Mouse (Mus musculus) liver, embryonic 12.5 days (tissue): ENCODE results near the gene Kansl3. TPM values are rescaled to one million over a fixed set of nuclear protein-coding genes. Genes with fewer than 3 reads are reported as not detected.

Experiments used
- ATAC-seq: fragments of 200-750 bp; cut with Nextera tagmentation; 2 replicates; pipeline ENCODE4 v1.8.0; 2017; ENCODE audit warnings: moderate number of reproducible peaks, mild to moderate bottlenecking, moderate library complexity
- H3K27ac ChIP-seq: fragments of 300-500 bp; sonication (generic); 2 replicates; pipeline ENCODE4 v1.5.1; 2016; ENCODE audit warnings: mild to moderate bottlenecking
- H3K27me3 ChIP-seq: fragments of 300-500 bp; sonication (generic); replicated peaks from 2 replicates; pipeline ENCODE4 v1.6.1; 2016; ENCODE audit warnings: mild to moderate bottlenecking, moderate library complexity
- H3K36me3 ChIP-seq: fragments of 300-500 bp; sonication (generic); 2 replicates; pipeline ENCODE4 v1.6.1; 2016; ENCODE audit warnings: mild to moderate bottlenecking, moderate library complexity
- H3K4me1 ChIP-seq: fragments of 300-500 bp; sonication (generic); 2 replicates; pipeline ENCODE4 v1.6.1; 2016
- H3K4me2 ChIP-seq: fragments of 300-500 bp; sonication (generic); 2 replicates; pipeline ENCODE4 v1.6.1; 2016; ENCODE audit warnings: mild to moderate bottlenecking, moderate library complexity
- H3K4me3 ChIP-seq: fragments of 300-500 bp; sonication (generic); 2 replicates; pipeline ENCODE4 v1.5.1; 2016; ENCODE audit warnings: mild to moderate bottlenecking, moderate library complexity
- H3K9ac ChIP-seq: fragments of 300-500 bp; sonication (generic); 2 replicates; pipeline ENCODE4 v1.6.1; 2016; ENCODE audit warnings: mild to moderate bottlenecking, moderate library complexity
- H3K9me3 ChIP-seq: fragments of 300-500 bp; sonication (generic); replicated peaks from 2 replicates; pipeline ENCODE4 v1.6.1; 2016; ENCODE audit warnings: mild to moderate bottlenecking, moderate library complexity
- WGBS: fragments of 180-500 bp; shearing (Covaris S2); methylation state at CpG from one replicate; pipeline ENCODE4 v1.1.7; 2016; ENCODE audit not compliant: insufficient replicate concordance; 5-methylcytosine and 5-hydroxymethylcytosine counted together
- microRNA-seq: library from miRNA; unstranded; fragments of <30 nt; microRNA quantifications from one replicate; pipeline ENCODE4, GENCODE M21; 2017
- polyA plus RNA-seq: library from polyadenylated mRNA; unstranded; fragments of >200 nt; fragmentation: Nextera tagmentation; extraction: Ambion mirVana; gene quantifications from 2 replicates; pipeline ENCODE4 v1.2.1, GENCODE M21; 2016

Kansl3 gene
- polyA plus RNA-seq, 1 experiment from 2014 or later, result 20.3 TPM

DNA sequence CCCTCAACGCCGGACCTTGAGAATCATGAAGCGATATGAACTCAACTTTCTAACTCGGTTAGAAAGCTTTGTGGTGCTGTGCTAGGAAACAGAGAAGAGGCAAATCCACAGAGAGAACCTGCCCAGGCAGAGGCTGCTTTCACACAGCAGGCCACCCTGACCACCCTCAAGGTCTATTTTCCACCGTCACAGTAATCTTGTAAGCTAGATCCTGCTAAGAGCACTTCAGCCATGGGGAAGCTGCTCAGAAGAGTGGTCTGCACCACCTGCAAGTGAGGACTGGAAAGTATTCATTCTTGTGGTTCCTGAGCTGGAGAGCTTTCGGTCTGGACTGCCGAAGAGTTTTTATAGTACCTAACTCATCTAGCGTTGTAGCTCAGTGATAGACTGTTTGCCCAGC, 66.7 kb downstream of the Kansl3 start:
- 62% methylated on average over 8 of the region's 8 CpGs for WGBS

GRCm38 (mm10) chr1:36300486-36300885, 68.5 kb downstream of the Kansl3 start:
- H3K4me3 ChIP-seq, result no peak overlapping the region
- H3K27me3 ChIP-seq, result peaks cover 98% of the 10 kb centered on the region
- no peak overlapping the region for H3K4me2 ChIP-seq
- H3K27ac ChIP-seq, result no peak overlapping the region
- no peak for ATAC-seq
- no peaks in the 10 kb centered on the region for H3K36me3 ChIP-seq
- 76% methylated on average over 6 of the region's 6 CpGs for WGBS
- 0 out of 2 replicates have a peak, but pooled peaks cover 5% of the 10 kb centered on the region for H3K4me1 ChIP-seq
- no peak overlapping the region for H3K9ac ChIP-seq
- H3K9me3 ChIP-seq, result no peaks in the 10 kb centered on the region

More for the DNA sequence above, 66.7 kb downstream of the Kansl3 start:
- no peaks in the 10 kb centered on the region for H3K36me3 ChIP-seq
- no peak overlapping the region for H3K27ac ChIP-seq
- H3K4me2 ChIP-seq, result no peak overlapping the region
- no peak overlapping the region for H3K9ac ChIP-seq
- H3K9me3 ChIP-seq, result no peaks in the 10 kb centered on the region
- H3K4me3 ChIP-seq, result no peak overlapping the region
- 0 out of 2 replicates have a peak, but pooled peaks cover 10% of the 10 kb centered on the region for H3K4me1 ChIP-seq
- no peak for ATAC-seq
- peaks cover 92% of the 10 kb centered on the region for H3K27me3 ChIP-seq

DNA sequence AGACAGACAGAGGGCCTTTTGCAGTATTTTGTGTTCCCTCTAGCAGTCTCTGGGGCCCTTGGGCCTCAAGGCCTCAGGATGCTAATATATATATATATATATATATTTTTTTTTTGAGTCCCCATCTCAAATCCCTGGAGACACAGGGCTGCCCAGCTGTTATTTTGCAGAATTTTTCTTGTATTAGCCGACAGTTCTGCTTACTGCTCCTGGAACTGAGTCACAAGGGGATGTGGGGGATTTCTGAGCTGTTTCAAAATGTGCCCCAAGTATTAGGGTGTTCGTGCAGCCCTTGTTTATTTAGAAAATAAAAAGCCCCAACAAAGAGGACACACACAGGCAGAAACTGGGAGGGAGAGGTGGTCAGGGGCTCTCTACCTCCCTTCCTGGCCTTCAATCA, 69.3 kb downstream of the Kansl3 start:
- no peak overlapping the region for H3K4me2 ChIP-seq
- 0 out of 2 replicates have a peak, but pooled peaks cover 5% of the 10 kb centered on the region for H3K4me1 ChIP-seq
- WGBS, result 34% methylated on average over 2 of the region's 2 CpGs
- H3K9me3 ChIP-seq, result no peaks in the 10 kb centered on the region
- H3K36me3 ChIP-seq, result no peaks in the 10 kb centered on the region
- ATAC-seq, result no peak
- H3K9ac ChIP-seq, result no peak overlapping the region
- H3K4me3 ChIP-seq, result no peak overlapping the region
- H3K27ac ChIP-seq, result no peak overlapping the region
- peaks cover 97% of the 10 kb centered on the region for H3K27me3 ChIP-seq

DNA sequence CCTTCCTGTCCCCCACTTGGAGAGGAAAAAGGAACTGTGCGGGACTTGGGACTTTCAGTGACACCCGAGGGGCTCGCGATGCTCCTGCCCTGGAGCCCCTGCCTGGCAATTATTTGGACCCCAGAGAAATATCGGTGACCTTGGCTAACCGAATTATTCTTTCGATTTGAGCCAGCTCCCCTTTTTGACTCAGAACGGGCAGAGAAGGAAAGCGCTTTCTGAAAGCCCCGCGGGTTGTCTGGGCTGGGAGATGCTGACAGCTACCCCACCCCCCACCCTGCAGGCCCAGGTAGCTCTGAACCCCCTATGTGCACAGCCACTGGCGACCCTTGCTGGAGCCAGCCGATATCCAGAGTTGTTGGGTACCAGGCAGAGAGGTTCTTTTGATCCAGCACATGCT, 69.9 kb downstream of the Kansl3 start:
- Histone ChIP-seq H3K36me3 (no peaks in the 10 kb centered on the region), H3K27ac (no peak overlapping the region), H3K9me3 (no peaks in the 10 kb centered on the region), H3K27me3 (peaks cover 97% of the 10 kb centered on the region), H3K4me1 (0 out of 2 replicates have a peak, but pooled peaks cover 5% of the 10 kb centered on the region), H3K4me2 (no peak overlapping the region), H3K9ac (no peak overlapping the region), H3K4me3 (no peak overlapping the region)
- no peak for ATAC-seq
- 33% methylated on average over 13 of the region's 13 CpGs for WGBS

GRCm38 (mm10) chr1:36298107-36298506, 70.9 kb downstream of the Kansl3 start:
- no peaks in the 10 kb centered on the region for H3K9me3 ChIP-seq
- 49% methylated on average over 4 of the region's 4 CpGs for WGBS
- H3K4me1 ChIP-seq, result 0 out of 2 replicates have a peak, but pooled peaks cover 1% of the 10 kb centered on the region
- H3K9ac ChIP-seq, result no peak overlapping the region
- H3K36me3 ChIP-seq, result no peaks in the 10 kb centered on the region
- H3K27ac ChIP-seq, result no peak overlapping the region
- peaks cover 89% of the 10 kb centered on the region for H3K27me3 ChIP-seq
- no peak overlapping the region for H3K4me3 ChIP-seq
- H3K4me2 ChIP-seq, result no peak overlapping the region
- ATAC-seq, result no peak

DNA sequence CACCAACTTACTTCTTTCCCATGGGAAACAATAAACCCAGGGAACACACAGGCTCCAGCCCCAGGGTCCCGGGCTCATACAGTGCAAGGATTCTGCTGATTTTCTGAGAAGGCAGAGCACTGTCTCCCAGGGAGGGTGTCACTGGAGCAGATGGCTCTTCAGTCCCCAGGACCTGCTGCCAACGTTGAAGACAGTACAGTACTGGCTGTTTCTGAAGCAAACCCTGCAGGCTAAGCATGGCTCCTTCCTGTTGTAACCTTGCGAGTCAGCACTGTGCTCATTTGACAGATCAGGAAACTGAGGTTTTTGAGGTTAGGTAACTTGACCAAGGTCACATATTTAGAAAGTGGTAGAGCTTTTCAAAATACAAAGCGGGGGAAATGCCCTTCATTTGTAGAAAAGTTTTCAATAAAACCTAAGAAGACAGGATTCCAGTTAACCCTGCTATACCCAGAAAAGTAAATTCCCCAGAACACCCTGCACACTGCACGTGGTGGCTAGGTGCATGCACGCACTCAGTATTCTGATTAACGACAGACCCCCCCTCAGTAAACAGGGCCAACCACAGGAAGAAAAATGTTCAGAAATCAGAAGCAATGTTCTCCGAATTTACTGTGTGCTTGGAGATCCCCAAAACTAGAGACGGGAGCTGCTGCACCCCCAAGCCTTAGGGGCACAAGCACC, 72.4 kb downstream of the Kansl3 start:
- no peaks in the 10 kb centered on the region for H3K9me3 ChIP-seq
- H3K36me3 ChIP-seq, result no peaks in the 10 kb centered on the region
- H3K4me3 ChIP-seq, result no peak overlapping the region
- H3K27me3 ChIP-seq, result peaks cover 74% of the 10 kb centered on the region
- no peak for ATAC-seq
- H3K27ac ChIP-seq, result no peak overlapping the region
- H3K4me2 ChIP-seq, result no peak overlapping the region
- H3K4me1 ChIP-seq, result no peaks in the 10 kb centered on the region
- WGBS, result 14% methylated on average over 9 of the region's 9 CpGs
- no peak overlapping the region for H3K9ac ChIP-seq

DNA sequence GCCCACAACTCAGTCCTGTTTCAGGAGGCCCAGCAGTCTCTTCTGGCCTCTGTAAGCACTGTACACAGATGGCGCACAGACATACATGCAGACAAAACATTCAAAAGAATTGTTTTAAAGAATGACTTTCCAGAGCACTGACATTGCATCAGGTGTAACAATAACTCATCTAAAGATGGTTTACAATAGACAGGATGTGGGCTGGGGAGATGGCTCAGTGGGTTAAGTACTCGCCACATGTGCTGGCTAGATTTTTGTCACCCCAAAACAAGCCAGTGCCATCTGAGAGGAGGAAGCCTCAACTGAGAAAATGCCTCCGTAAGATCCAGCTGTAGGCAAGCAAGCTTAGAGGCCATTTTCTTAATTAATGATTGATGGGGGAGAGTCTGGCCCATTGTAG, 74.6 kb downstream of the Kansl3 start:
- Histone ChIP-seq H3K27me3 (peaks cover 52% of the 10 kb centered on the region), H3K9me3 (no peaks in the 10 kb centered on the region), H3K4me1 (no peaks in the 10 kb centered on the region), H3K36me3 (no peaks in the 10 kb centered on the region), H3K9ac (no peak overlapping the region), H3K27ac (no peak overlapping the region), H3K4me3 (no peak overlapping the region), H3K4me2 (no peak overlapping the region)
- 59% methylated on average over 3 of the region's 3 CpGs for WGBS
- no peak for ATAC-seq

- ATAC-seq, result no peak
- Histone ChIP-seq H3K9me3 (no peaks in the 10 kb centered on the region), H3K4me1 (no peaks in the 10 kb centered on the region), H3K4me2 (no peak overlapping the region), H3K27me3 (peaks cover 43% of the 10 kb centered on the region), H3K4me3 (no peak overlapping the region), H3K9ac (no peak overlapping the region), H3K36me3 (no peaks in the 10 kb centered on the region), H3K27ac (no peak overlapping the region)
- 75% methylated on average over 8 of the region's 8 CpGs for WGBS
Measured at GRCm38 (mm10) chr1:36293470-36293869, 75.5 kb downstream of the Kansl3 start.

Small RNA genes within 50 kb of the gene (microRNA-seq; reads per million reads assigned to microRNA genes)
- not detected for gene Mir6898

Other genes with a start within 250 kb of the Kansl3 start
- 28.5 and 29.0 TPM in 2 replicates for gene Uggt1, start 124.5 kb downstream of the Kansl3 start, polyA plus RNA-seq
- gene Neurl3, start 94.5 kb downstream of the Kansl3 start, polyA plus RNA-seq, result 3.4 and 3.7 TPM in 2 replicates
- 2.3 and 3.4 TPM in 2 replicates for gene Arid5a, start 61.4 kb downstream of the Kansl3 start, polyA plus RNA-seq
- 0.35 and 0.37 TPM in 2 replicates for gene Fer1l5, start 3.1 kb upstream of the Kansl3 start, polyA plus RNA-seq
- gene Lman2l, start 76.1 kb upstream of the Kansl3 start, polyA plus RNA-seq, result 20.9 and 22.8 TPM in 2 replicates
- gene Cnnm4, start 102.4 kb upstream of the Kansl3 start, polyA plus RNA-seq, result 3.8 and 4.0 TPM in 2 replicates
- gene Cnnm3, start 142.7 kb upstream of the Kansl3 start, polyA plus RNA-seq, result 1.3 and 1.5 TPM in 2 replicates
- 4.0 and 6.9 TPM in 2 replicates for gene Ankrd23, start 167.7 kb upstream of the Kansl3 start, polyA plus RNA-seq
- gene Gm42417, start 170.2 kb upstream of the Kansl3 start, polyA plus RNA-seq, result 0.15 and 0.29 TPM in 2 replicates
- 9.0 and 10.5 TPM in 2 replicates for gene Ankrd39, start 178.3 kb upstream of the Kansl3 start, polyA plus RNA-seq
- 3.9 TPM in 2 replicates for gene Sema4c, start 189.2 kb upstream of the Kansl3 start, polyA plus RNA-seq